Mouse (Mus musculus) C3H10T1/2 (cell line): Measurements from ENCODE around the gene Tmem167. TPM values are rescaled to one million over a fixed set of nuclear protein-coding genes. Genes with fewer than 3 reads are reported as not detected.

Experiments used
- polyA plus RNA-seq, 2 experiments: library from polyadenylated mRNA; unstranded; fragments of >200 nt; fragmentation: generic; extraction: Trizol; gene quantifications; one replicate each; pipeline ENCODE4 v1.2.1; 2012; ENCODE audit warnings: missing spikeins in 2 of 2

The Tmem167 gene
- 1 to 10 TPM; 4.4 to 7.8 TPM for polyA plus RNA-seq

DNA sequence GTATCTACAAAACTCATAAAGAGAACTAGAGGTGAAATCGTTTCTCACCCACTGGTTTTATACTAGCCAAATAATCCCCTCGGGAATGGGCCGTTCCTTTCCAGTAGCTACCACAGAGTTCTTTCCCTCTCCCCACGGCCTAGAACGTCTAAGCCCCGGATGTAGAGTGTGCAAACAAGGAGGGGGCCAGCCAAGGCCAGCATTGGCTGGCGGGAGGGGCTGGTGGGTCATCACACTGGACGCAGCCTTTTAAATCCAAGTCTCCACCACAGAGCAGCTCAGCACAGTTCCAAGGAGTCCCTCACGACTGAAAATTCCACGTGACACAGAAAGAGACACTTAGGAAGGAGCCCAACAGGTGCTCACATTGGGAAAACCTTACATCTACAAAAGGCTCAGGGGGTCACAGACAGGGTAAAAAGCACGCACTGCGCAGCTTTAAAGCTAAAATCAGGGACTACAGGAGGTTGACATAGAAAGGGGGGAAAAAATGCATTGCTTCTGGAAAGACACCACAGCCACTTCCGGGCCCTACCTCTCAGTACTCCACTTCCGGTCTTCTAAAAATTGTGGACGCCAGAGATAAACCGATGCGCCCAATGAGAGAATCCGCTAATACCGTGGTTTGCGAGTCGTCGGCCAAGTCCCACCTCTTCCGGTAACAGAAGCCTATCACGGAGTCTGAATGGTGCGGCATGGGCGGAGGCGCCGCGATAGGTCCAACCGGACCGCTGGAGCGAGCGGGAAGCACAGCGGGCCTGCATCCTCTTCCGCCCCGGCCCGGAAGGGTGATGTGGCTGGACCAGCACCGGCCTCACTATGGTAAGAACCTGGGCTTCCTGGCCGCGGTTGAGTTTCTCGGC lies at the start of gene Tmem167, which contains the start of gene Xrcc4:
Gene Tmem167, plus strand, starts transcription at position 162 of the 863 bp plus-strand sequence.
Gene Xrcc4, minus strand, starts transcription at position 647 of the 863 bp plus-strand sequence.

Other genes with a start within 250 kb of the Tmem167 start
- gene Xrcc4, start 485 bp downstream of the Tmem167 start, polyA plus RNA-seq, result 1 to 10 TPM in 1 of 2 experiments, under 1 TPM in 1; 0.15 to 3.6 TPM